Mouse (Mus musculus) hindbrain, embryonic 16.5 days (tissue): ENCODE measurements around the gene Spef1. TPM values are rescaled to one million over a fixed set of nuclear protein-coding genes. Genes with fewer than 3 reads are reported as not detected.

Source experiments
- ATAC-seq: fragments of 200-750 bp; cut with Nextera tagmentation; 2 replicates; pipeline ENCODE4 v1.8.0; 2017; ENCODE audit warnings: moderate TSS enrichment, moderate library complexity
- H3K27ac ChIP-seq: fragments of 300-500 bp; sonication (generic); 2 replicates; pipeline ENCODE4 v1.5.1; 2014; ENCODE audit warnings: low read depth, mild to moderate bottlenecking, control low read depth, low read length, moderate library complexity
- H3K27me3 ChIP-seq: fragments of 300-500 bp; sonication (generic); replicated peaks from 2 replicates; pipeline ENCODE4 v1.6.1; 2014; ENCODE audit warnings: low read length; ENCODE audit not compliant: control insufficient read depth, insufficient read depth
- H3K36me3 ChIP-seq: fragments of 300-500 bp; sonication (generic); 2 replicates; pipeline ENCODE4 v1.6.1; 2014; ENCODE audit warnings: mild to moderate bottlenecking, low read length, moderate library complexity, mixed read lengths; ENCODE audit not compliant: control insufficient read depth, insufficient read depth
- H3K4me1 ChIP-seq: fragments of 300-500 bp; sonication (generic); 2 replicates; pipeline ENCODE4 v1.6.1; 2014; ENCODE audit warnings: low read depth, low read length; ENCODE audit not compliant: control insufficient read depth, insufficient read depth
- H3K4me2 ChIP-seq: fragments of 300-500 bp; sonication (generic); 2 replicates; pipeline ENCODE4 v1.6.1; 2014; ENCODE audit warnings: mild to moderate bottlenecking, low read length, control low read depth, moderate library complexity
- H3K4me3 ChIP-seq: fragments of 300-500 bp; sonication (generic); 2 replicates; pipeline ENCODE4 v1.5.1; 2014; ENCODE audit warnings: mild to moderate bottlenecking, low read length, control low read depth, moderate library complexity
- H3K9ac ChIP-seq: fragments of 300-500 bp; sonication (generic); 2 replicates; pipeline ENCODE4 v1.6.1; 2014; ENCODE audit warnings: low read depth, mild to moderate bottlenecking, control low read depth, low read length, moderate library complexity
- H3K9me3 ChIP-seq: fragments of 300-500 bp; sonication (generic); 2 replicates; pipeline ENCODE4 v1.6.1; 2014; ENCODE audit warnings: mild to moderate bottlenecking, low read length, moderate library complexity; ENCODE audit not compliant: control insufficient read depth
- WGBS: fragments of 180-500 bp; shearing (Covaris S2); extraction: QIAGEN DNeasy Blood & Tissue Kit; methylation state at CpG from one replicate; pipeline ENCODE4 v1.1.7; 2014; 5-methylcytosine and 5-hydroxymethylcytosine counted together
- polyA plus RNA-seq: library from polyadenylated mRNA; unstranded; fragments of >200 nt; fragmentation: Nextera tagmentation; extraction: Ambion mirVana; gene quantifications from 2 replicates; pipeline ENCODE4 v1.2.1, GENCODE M21; 2015

Spef1 gene
- polyA plus RNA-seq, 1 experiment from 2014 or later, result 8.0 TPM

- H3K27me3 ChIP-seq, result no peaks in the 10 kb centered on the region
- no peaks in the 10 kb centered on the region for H3K9me3 ChIP-seq
- WGBS, result 94% methylated on average over 16 of the region's 16 CpGs
- no peak overlapping the region for H3K4me2 ChIP-seq
- peaks cover 10% of the 10 kb centered on the region; the same call in 1 of the 2 replicates for H3K36me3 ChIP-seq
- ATAC-seq, result no peak
- no peak overlapping the region for H3K4me3 ChIP-seq
- H3K27ac ChIP-seq, result no peak overlapping the region
- H3K9ac ChIP-seq, result no peak overlapping the region
- H3K4me1 ChIP-seq, result no peaks in the 10 kb centered on the region
Measured at GRCm38 (mm10) chr2:131196606-131197316, 9.7 kb upstream of the Spef1 start.

DNA sequence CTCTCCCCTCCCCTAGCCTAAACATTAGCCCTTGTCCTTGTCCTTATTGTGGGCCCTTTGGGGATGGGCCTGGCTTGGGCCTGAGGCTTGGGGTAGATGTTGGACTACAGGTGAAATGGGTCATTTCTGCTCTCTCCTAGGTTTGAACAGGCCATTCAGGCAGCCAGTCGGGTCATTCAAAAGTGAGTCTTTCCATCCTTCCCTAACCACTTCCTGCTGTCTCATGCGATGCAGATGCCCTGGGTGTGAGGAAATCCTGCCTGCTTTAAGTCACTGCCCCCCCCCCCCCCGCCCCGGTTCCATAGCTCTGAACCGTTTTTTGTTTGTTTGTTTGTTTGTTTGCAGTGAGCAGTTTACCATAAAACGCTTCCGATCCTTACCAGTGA lies 3.9 kb upstream of the Spef1 start:
- 64% methylated on average over 7 of the region's 7 CpGs for WGBS
- no peak overlapping the region for H3K4me3 ChIP-seq

GRCm38 (mm10) chr2:131190344-131191004 lies 3.4 kb upstream of the Spef1 start:
- Histone ChIP-seq H3K9ac (no peak overlapping the region), H3K4me2 (no peak overlapping the region), H3K27ac (peak overlapping the region; percentile 7), H3K36me3 (peaks cover 8% of the 10 kb centered on the region; the same call in 1 of the 2 replicates), H3K27me3 (no peaks in the 10 kb centered on the region), H3K4me3 (no peak overlapping the region), H3K9me3 (no peaks in the 10 kb centered on the region), H3K4me1 (peaks cover 25% of the 10 kb centered on the region)
- peak; percentile 57 for ATAC-seq
- 15% methylated on average over 10 of the region's 10 CpGs for WGBS

More for the DNA sequence above, 3.9 kb upstream of the Spef1 start:
- no peak overlapping the region for H3K4me2 ChIP-seq
- H3K9ac ChIP-seq, result no peak overlapping the region
- peaks cover 8% of the 10 kb centered on the region; the same call in 1 of the 2 replicates for H3K36me3 ChIP-seq
- peaks cover 25% of the 10 kb centered on the region for H3K4me1 ChIP-seq
- peak overlapping the region; percentile 7; the same call in 1 of the 2 replicates for H3K27ac ChIP-seq
- no peaks in the 10 kb centered on the region for H3K9me3 ChIP-seq
- no peak for ATAC-seq
- no peaks in the 10 kb centered on the region for H3K27me3 ChIP-seq

DNA sequence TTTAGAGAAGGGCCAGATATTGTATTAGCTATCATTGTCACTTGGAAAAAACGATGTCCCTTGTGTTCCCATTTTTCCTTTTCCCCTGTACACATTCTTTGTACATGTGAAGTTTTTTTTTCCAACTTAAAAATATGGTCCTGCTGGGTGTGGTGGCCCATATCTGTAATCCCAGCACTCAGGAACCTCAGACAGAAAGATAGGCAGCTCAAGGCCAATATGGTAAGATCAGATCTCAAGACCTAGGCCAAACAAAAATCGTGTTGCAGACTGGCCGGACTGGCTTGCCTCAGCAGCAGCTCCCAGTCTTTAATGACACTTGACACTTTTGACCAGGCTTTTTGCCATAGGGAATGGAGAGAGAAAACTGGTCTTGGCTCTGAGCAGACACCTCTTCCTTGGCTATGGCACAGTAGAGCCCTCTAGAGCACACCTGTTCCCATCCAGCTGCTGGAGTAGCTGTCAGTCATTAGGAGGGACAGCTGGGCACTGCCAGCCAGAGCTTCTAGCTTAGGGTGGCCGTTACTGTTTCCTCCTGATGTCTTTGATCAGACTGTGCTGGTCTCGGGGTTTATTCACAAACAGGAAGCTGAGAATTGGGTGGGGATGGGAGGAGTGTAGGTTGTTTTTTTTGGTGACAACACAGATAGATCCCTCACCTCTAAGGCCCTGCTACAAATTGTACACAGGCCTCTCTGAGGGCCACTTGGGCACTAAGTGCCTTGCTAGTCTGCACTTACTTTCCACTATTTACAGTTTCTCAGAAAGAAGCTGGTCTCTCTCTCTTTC lies 2.6 kb upstream of the Spef1 start:
- peak overlapping the region; percentile 18; the same call in 1 of the 2 replicates for H3K27ac ChIP-seq
- peaks cover 8% of the 10 kb centered on the region; the same call in 1 of the 2 replicates for H3K36me3 ChIP-seq
- no peaks in the 10 kb centered on the region for H3K9me3 ChIP-seq
- H3K27me3 ChIP-seq, result no peaks in the 10 kb centered on the region
- H3K4me3 ChIP-seq, result no peak overlapping the region
- H3K4me2 ChIP-seq, result no peak overlapping the region
- peaks cover 25% of the 10 kb centered on the region for H3K4me1 ChIP-seq
- WGBS, result 46% methylated on average over 5 of the region's 5 CpGs
- H3K9ac ChIP-seq, result 0 out of 2 replicates have a peak overlapping the region, but pooled peaks have one; percentile 29
- ATAC-seq, result no peak

DNA sequence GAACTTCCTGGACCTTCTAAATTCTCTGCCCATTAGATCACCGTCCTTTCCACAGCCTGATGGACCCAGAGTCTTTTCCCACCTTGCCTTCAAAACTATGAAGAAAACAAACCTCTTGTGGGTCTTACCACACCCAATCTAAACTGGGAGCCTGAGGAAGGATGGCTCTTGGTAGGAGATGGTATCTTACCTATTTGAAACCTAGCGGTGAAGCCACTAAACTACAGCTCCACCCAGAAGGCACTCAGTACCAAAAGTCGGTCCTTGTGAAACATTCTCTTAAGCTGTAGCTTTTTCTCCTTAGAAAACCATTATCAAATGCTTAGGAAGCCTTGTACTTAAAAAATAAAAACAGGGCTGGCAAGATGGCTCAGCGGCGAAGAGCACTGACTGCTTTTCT lies 1.2 kb upstream of the Spef1 start:
- Histone ChIP-seq H3K4me2 (no peak overlapping the region; the same call in 1 of the 2 replicates), H3K36me3 (0 out of 2 replicates have a peak, but pooled peaks cover under 1% of the 10 kb centered on the region), H3K9me3 (no peaks in the 10 kb centered on the region), H3K27me3 (no peaks in the 10 kb centered on the region), H3K9ac (no peak overlapping the region), H3K27ac (no peak overlapping the region), H3K4me3 (no peak overlapping the region), H3K4me1 (peaks cover 25% of the 10 kb centered on the region)
- ATAC-seq, result no peak
- WGBS, result 97% methylated on average over 5 of the region's 5 CpGs

GRCm38 (mm10) chr2:131187602-131187922 lies 480 bp upstream of the Spef1 start:
- Histone ChIP-seq H3K4me3 (peak overlapping the region; percentile 73), H3K4me2 (peak overlapping the region; percentile 96), H3K27ac (no peak overlapping the region; the same call in 1 of the 2 replicates), H3K9me3 (no peaks in the 10 kb centered on the region), H3K27me3 (no peaks in the 10 kb centered on the region), H3K4me1 (peaks cover 25% of the 10 kb centered on the region), H3K36me3 (no peaks in the 10 kb centered on the region), H3K9ac (peak overlapping the region; percentile 83)
- ATAC-seq, result no peak
- WGBS, result 25% methylated on average over 3 of the region's 3 CpGs

DNA sequence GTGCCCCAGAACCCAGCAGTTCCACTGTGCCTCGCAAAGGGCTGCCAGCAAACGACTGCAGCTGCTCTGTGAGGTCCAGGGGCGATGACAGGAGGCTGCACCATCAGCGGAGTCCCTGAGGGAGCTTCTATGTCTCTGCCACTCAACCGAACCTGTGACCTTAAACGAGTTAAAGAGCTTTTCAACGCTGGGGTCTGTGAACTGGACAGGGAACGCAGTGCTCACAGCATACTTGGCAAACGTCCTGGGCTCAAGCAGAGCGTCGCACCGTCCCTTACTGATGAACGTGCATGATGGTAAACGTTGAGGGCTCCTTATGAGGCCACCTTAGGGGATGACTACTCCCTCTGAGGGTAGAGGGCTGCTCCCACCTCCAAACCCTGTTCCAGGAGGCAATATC lies 739 bp downstream of the Spef1 start:
- under 1% methylated on average over 14 of the region's 14 CpGs for WGBS
- peaks cover 25% of the 10 kb centered on the region for H3K4me1 ChIP-seq
- H3K9me3 ChIP-seq, result no peaks in the 10 kb centered on the region
- H3K4me2 ChIP-seq, result peak overlapping the region; percentile 96
- peak overlapping the region; percentile 61 for H3K27ac ChIP-seq
- H3K4me3 ChIP-seq, result peak overlapping the region; percentile 73
- peak overlapping the region; percentile 83 for H3K9ac ChIP-seq
- peak; percentile 3; the same call in 1 of the 2 replicates for ATAC-seq
- H3K27me3 ChIP-seq, result no peaks in the 10 kb centered on the region
- no peaks in the 10 kb centered on the region for H3K36me3 ChIP-seq

DNA sequence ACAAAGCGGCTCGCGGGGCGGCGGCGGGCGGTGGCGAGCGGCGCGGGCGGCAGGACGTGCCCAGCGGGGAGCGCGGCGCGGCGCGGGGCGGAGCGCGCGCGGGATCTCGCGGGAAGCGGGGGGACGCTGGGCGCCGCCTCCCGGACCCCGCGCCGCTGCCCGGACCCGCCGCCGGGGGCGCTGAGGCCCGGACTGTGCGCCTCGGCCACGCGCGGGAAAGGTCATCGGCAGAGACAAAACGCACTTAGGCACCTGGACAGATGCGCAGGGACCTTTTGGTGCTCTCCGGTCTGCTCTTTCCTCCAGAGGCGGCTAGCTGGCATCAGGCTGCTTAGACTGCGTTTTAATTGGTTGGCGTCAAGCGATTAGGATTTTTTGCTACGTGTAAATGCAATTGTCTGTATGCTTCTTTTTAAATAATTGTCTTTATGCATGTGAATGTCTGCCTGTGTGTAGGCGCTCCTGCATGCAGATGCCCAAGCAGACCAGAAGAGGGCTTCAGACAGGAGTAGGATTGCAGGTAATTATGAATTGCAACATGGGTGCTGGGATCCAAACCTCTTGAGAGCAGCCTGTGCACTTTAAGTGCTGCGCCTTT lies 7.0 kb downstream of the Spef1 start, which contains the start of gene Cenpb:
Cenpb (minus strand) TSS at position 78 of the 598 bp plus-strand sequence.
- WGBS, result 3% methylated on average over 38 of the region's 57 CpGs
- Histone ChIP-seq H3K4me2 (peak within 1 kb of the TSS; percentile 97), H3K9ac (peak within 1 kb of the TSS; percentile 88), H3K4me3 (peak within 1 kb of the TSS; percentile 78), H3K9me3 (no peaks in the 10 kb centered on the region), H3K4me1 (peaks cover 30% of the 10 kb centered on the region), H3K27ac (peak within 1 kb of the TSS; percentile 97), H3K36me3 (no peaks in the 10 kb centered on the region), H3K27me3 (no peaks in the 10 kb centered on the region)
- ATAC-seq, result peak; percentile 85
